Mouse (Mus musculus) testis, adult 2 months (tissue): ENCODE data around the gene Cyb5r3. TPM values are rescaled to one million over a fixed set of nuclear protein-coding genes. Genes with fewer than 3 reads are reported as not detected.

ENCODE experiments used
- H3K27ac ChIP-seq: fragments of 200-500 bp; 2 replicates; pipeline ENCODE4 v1.5.1; 2012; ENCODE audit warnings: low read depth, low read length; ENCODE audit not compliant: control insufficient read depth, insufficient read depth
- H3K27me3 ChIP-seq: fragments of 200-500 bp; 2 replicates; pipeline ENCODE4 v1.6.1; 2012; ENCODE audit warnings: mild to moderate bottlenecking, low read length, moderate library complexity; ENCODE audit not compliant: control insufficient read depth, insufficient read depth
- H3K36me3 ChIP-seq: fragments of 200-500 bp; 2 replicates; pipeline ENCODE4 v1.6.1; 2012; ENCODE audit warnings: mild to moderate bottlenecking, low read length; ENCODE audit not compliant: control insufficient read depth, insufficient read depth
- H3K4me1 ChIP-seq: fragments of 200-500 bp; 2 replicates; pipeline ENCODE4 v1.6.1; 2012; ENCODE audit warnings: low read length; ENCODE audit not compliant: control insufficient read depth, insufficient read depth
- H3K4me3 ChIP-seq: fragments of 200-500 bp; 2 replicates; pipeline ENCODE4 v1.5.1; 2012; ENCODE audit warnings: low read depth, mild to moderate bottlenecking, low read length, moderate library complexity, mixed read lengths; ENCODE audit not compliant: control insufficient read depth
- CTCF ChIP-seq: fragments of 200-500 bp; IDR thresholded peaks from 2 replicates; pipeline ENCODE4 v1.5.1; 2012; ENCODE audit warnings: low read depth, mild to moderate bottlenecking, inconsistent platforms, low read length, moderate library complexity; ENCODE audit not compliant: control insufficient read depth, insufficient read depth, insufficient replicate concordance
- POLR2A ChIP-seq: fragments of 200-500 bp; IDR thresholded peaks from 2 replicates; pipeline ENCODE4 v1.6.1; 2012; ENCODE audit warnings: low read depth, mild to moderate bottlenecking, inconsistent platforms, low read length, moderate library complexity; ENCODE audit not compliant: control insufficient read depth
- polyA plus RNA-seq: library from polyadenylated mRNA; depleted of rRNA; stranded (reverse); fragments of >200 nt; gene quantifications from 2 replicates; pipeline ENCODE4 v1.2.3, GENCODE M21; 2012; rRNA removed

Cyb5r3 gene
- polyA plus RNA-seq, 1 experiment = 64.0 TPM

- Histone ChIP-seq H3K27me3 (no peaks in the 10 kb centered on the region), H3K4me1 (no peaks in the 10 kb centered on the region; the same call in 1 of the 2 replicates), H3K36me3 (no peaks in the 10 kb centered on the region), H3K27ac (no peak overlapping the region), H3K4me3 (no peak overlapping the region)
- TF ChIP-seq POLR2A (no peak), CTCF (no peak)
Observed at GRCm38 (mm10) chr15:83111290-83111689, 61.1 kb downstream of the Cyb5r3 start.

GRCm38 (mm10) chr15:83107814-83108213, 64.6 kb downstream of the Cyb5r3 start:
- TF ChIP-seq CTCF = no peak
- TF ChIP-seq POLR2A = no peak
- peak overlapping the region; percentile 77 for H3K4me3 ChIP-seq
- no peak overlapping the region for H3K27ac ChIP-seq
- H3K36me3 ChIP-seq = no peaks in the 10 kb centered on the region
- H3K4me1 ChIP-seq = 0 out of 2 replicates have a peak, but pooled peaks cover 2% of the 10 kb centered on the region
- no peaks in the 10 kb centered on the region for H3K27me3 ChIP-seq

- peak overlapping the region; percentile 77 for H3K4me3 ChIP-seq
- H3K36me3 ChIP-seq = no peaks in the 10 kb centered on the region
- no peak for TF ChIP-seq CTCF
- no peak for TF ChIP-seq POLR2A
- H3K4me1 ChIP-seq = peaks cover 5% of the 10 kb centered on the region
- H3K27me3 ChIP-seq = no peaks in the 10 kb centered on the region
- no peak overlapping the region for H3K27ac ChIP-seq
Observed at GRCm38 (mm10) chr15:83106426-83106825, 66.0 kb downstream of the Cyb5r3 start.

Other genes with a start within 250 kb of the Cyb5r3 start
- 26.0 and 27.1 TPM in 2 replicates for gene Tcf20, start 184.7 kb downstream of the Cyb5r3 start, polyA plus RNA-seq
- 1.3 and 1.5 TPM in 2 replicates for gene Nfam1, start 139.3 kb downstream of the Cyb5r3 start, polyA plus RNA-seq
- gene Serhl, start 83.1 kb downstream of the Cyb5r3 start, polyA plus RNA-seq = 34.3 and 37.5 TPM in 2 replicates
- gene Rrp7a, start 49.8 kb downstream of the Cyb5r3 start, polyA plus RNA-seq = 109 and 137 TPM in 2 replicates
- 45.2 TPM in 2 replicates for gene Poldip3, start 23.2 kb downstream of the Cyb5r3 start, polyA plus RNA-seq
- gene A4galt, start 79.2 kb upstream of the Cyb5r3 start, polyA plus RNA-seq = 2.3 and 3.0 TPM in 2 replicates
- gene Arfgap3, start 177.7 kb upstream of the Cyb5r3 start, polyA plus RNA-seq = 139 and 142 TPM in 2 replicates